Mouse (Mus musculus) neural tube, embryonic 12.5 days (tissue): Measurements from ENCODE around the gene Man1a. TPM values are rescaled to one million over a fixed set of nuclear protein-coding genes. Genes with fewer than 3 reads are reported as not detected.

ENCODE experiments used
- ATAC-seq: fragments of 200-750 bp; cut with Nextera tagmentation; 2 replicates; pipeline ENCODE4 v1.8.0; 2017; ENCODE audit warnings: low read depth, mild to moderate bottlenecking, moderate TSS enrichment, moderate library complexity; ENCODE audit not compliant: low FRiP score
- H3K27ac ChIP-seq: fragments of 300-500 bp; sonication (generic); 2 replicates; pipeline ENCODE4 v1.5.1; 2016
- H3K27me3 ChIP-seq: fragments of 300-500 bp; sonication (generic); replicated peaks from 2 replicates; pipeline ENCODE4 v1.6.1; 2016; ENCODE audit warnings: mild to moderate bottlenecking
- H3K36me3 ChIP-seq: fragments of 300-500 bp; sonication (generic); 2 replicates; pipeline ENCODE4 v1.6.1; 2016; ENCODE audit warnings: mild to moderate bottlenecking
- H3K4me1 ChIP-seq: fragments of 300-500 bp; sonication (generic); 2 replicates; pipeline ENCODE4 v1.6.1; 2016
- H3K4me2 ChIP-seq: fragments of 300-500 bp; sonication (generic); replicated peaks from 2 replicates; pipeline ENCODE4 v1.6.1; 2016; ENCODE audit warnings: mild to moderate bottlenecking
- H3K4me3 ChIP-seq: fragments of 300-500 bp; sonication (generic); 2 replicates; pipeline ENCODE4 v1.5.1; 2016
- H3K9ac ChIP-seq: fragments of 300-500 bp; sonication (generic); 2 replicates; pipeline ENCODE4 v1.6.1; 2016; ENCODE audit warnings: mild to moderate bottlenecking
- H3K9me3 ChIP-seq: fragments of 300-500 bp; sonication (generic); 2 replicates; pipeline ENCODE4 v1.6.1; 2016; ENCODE audit warnings: mild to moderate bottlenecking
- WGBS: fragments of 180-500 bp; shearing (Covaris S2); methylation state at CpG from one replicate; pipeline ENCODE4 v1.1.7; 2016; 5-methylcytosine and 5-hydroxymethylcytosine counted together
- polyA plus RNA-seq: library from polyadenylated mRNA; unstranded; fragments of >200 nt; fragmentation: Nextera tagmentation; extraction: Ambion mirVana; gene quantifications from 2 replicates; pipeline ENCODE4 v1.2.1, GENCODE M21; 2016

Gene Man1a
- polyA plus RNA-seq, 1 experiment from 2014 or later: 4.5 TPM

- Histone ChIP-seq H3K9ac (no peak overlapping the region), H3K4me2 (no peak overlapping the region), H3K27me3 (no peaks in the 10 kb centered on the region), H3K4me1 (no peaks in the 10 kb centered on the region), H3K9me3 (no peaks in the 10 kb centered on the region), H3K4me3 (no peak overlapping the region), H3K36me3 (no peaks in the 10 kb centered on the region), H3K27ac (no peak overlapping the region)
- WGBS: 85% methylated on average over 5 of the region's 5 CpGs
- ATAC-seq: no peak
Observed at GRCm38 (mm10) chr10:53927904-53928303, 148.5 kb downstream of the Man1a start.

GRCm38 (mm10) chr10:53925456-53925855, 151.0 kb downstream of the Man1a start:
- no peak for ATAC-seq
- no peak overlapping the region for H3K9ac ChIP-seq
- WGBS: 89% methylated on average over 6 of the region's 6 CpGs
- H3K4me2 ChIP-seq: no peak overlapping the region
- no peaks in the 10 kb centered on the region for H3K36me3 ChIP-seq
- no peaks in the 10 kb centered on the region for H3K9me3 ChIP-seq
- no peaks in the 10 kb centered on the region for H3K27me3 ChIP-seq
- H3K4me1 ChIP-seq: no peaks in the 10 kb centered on the region
- no peak overlapping the region for H3K4me3 ChIP-seq
- H3K27ac ChIP-seq: no peak overlapping the region

- Histone ChIP-seq H3K4me2 (no peak overlapping the region), H3K4me3 (no peak overlapping the region), H3K36me3 (no peaks in the 10 kb centered on the region), H3K27ac (no peak overlapping the region), H3K27me3 (no peaks in the 10 kb centered on the region), H3K9ac (no peak overlapping the region), H3K4me1 (no peaks in the 10 kb centered on the region), H3K9me3 (no peaks in the 10 kb centered on the region)
- no peak for ATAC-seq
- WGBS: 87% methylated on average over 3 of the region's 3 CpGs
Observed at GRCm38 (mm10) chr10:53922236-53922635, 154.2 kb downstream of the Man1a start.

- no peak for ATAC-seq
- Histone ChIP-seq H3K9me3 (no peaks in the 10 kb centered on the region), H3K9ac (no peak overlapping the region), H3K36me3 (no peaks in the 10 kb centered on the region), H3K27me3 (no peaks in the 10 kb centered on the region), H3K4me2 (no peak overlapping the region), H3K4me3 (no peak overlapping the region), H3K4me1 (no peaks in the 10 kb centered on the region), H3K27ac (no peak overlapping the region)
- 81% methylated on average over 3 of the region's 3 CpGs for WGBS
Observed at GRCm38 (mm10) chr10:53917517-53917916, 158.9 kb downstream of the Man1a start.

GRCm38 (mm10) chr10:53915719-53916118, 160.7 kb downstream of the Man1a start:
- H3K9me3 ChIP-seq: no peaks in the 10 kb centered on the region
- 74% methylated on average over 6 of the region's 6 CpGs for WGBS
- no peaks in the 10 kb centered on the region for H3K27me3 ChIP-seq
- no peak overlapping the region for H3K4me2 ChIP-seq
- H3K4me3 ChIP-seq: no peak overlapping the region
- H3K36me3 ChIP-seq: no peaks in the 10 kb centered on the region
- no peaks in the 10 kb centered on the region for H3K4me1 ChIP-seq
- ATAC-seq: no peak
- H3K27ac ChIP-seq: no peak overlapping the region
- H3K9ac ChIP-seq: no peak overlapping the region

GRCm38 (mm10) chr10:53914974-53915609, 161.3 kb downstream of the Man1a start:
- ATAC-seq: no peak

GRCm38 (mm10) chr10:53913546-53914312, 162.7 kb downstream of the Man1a start:
- Histone ChIP-seq H3K9ac (no peak overlapping the region), H3K27me3 (no peaks in the 10 kb centered on the region), H3K36me3 (no peaks in the 10 kb centered on the region), H3K4me1 (no peaks in the 10 kb centered on the region), H3K27ac (no peak overlapping the region), H3K4me3 (no peak overlapping the region), H3K9me3 (no peaks in the 10 kb centered on the region), H3K4me2 (no peak overlapping the region)
- 90% methylated on average over 4 of the region's 4 CpGs for WGBS
- ATAC-seq: no peak

More at GRCm38 (mm10) chr10:53914974-53915609, 161.3 kb downstream of the Man1a start:
- Histone ChIP-seq H3K27me3 (no peaks in the 10 kb centered on the region), H3K4me3 (no peak overlapping the region), H3K9ac (no peak overlapping the region), H3K4me1 (no peaks in the 10 kb centered on the region), H3K27ac (no peak overlapping the region), H3K36me3 (no peaks in the 10 kb centered on the region), H3K9me3 (no peaks in the 10 kb centered on the region), H3K4me2 (no peak overlapping the region)
- WGBS: 86% methylated on average over 8 of the region's 8 CpGs

- no peak overlapping the region for H3K27ac ChIP-seq
- H3K4me2 ChIP-seq: no peak overlapping the region
- no peak overlapping the region for H3K4me3 ChIP-seq
- H3K36me3 ChIP-seq: no peaks in the 10 kb centered on the region
- H3K9ac ChIP-seq: no peak overlapping the region
- H3K4me1 ChIP-seq: no peaks in the 10 kb centered on the region
- no peaks in the 10 kb centered on the region for H3K27me3 ChIP-seq
- no peak for ATAC-seq
- WGBS: 73% methylated on average over 4 of the region's 4 CpGs
- no peaks in the 10 kb centered on the region for H3K9me3 ChIP-seq
Observed at GRCm38 (mm10) chr10:53889512-53889911, 186.9 kb downstream of the Man1a start.

- Histone ChIP-seq H3K9me3 (no peaks in the 10 kb centered on the region), H3K4me1 (no peaks in the 10 kb centered on the region), H3K27ac (no peak overlapping the region), H3K4me2 (no peak overlapping the region), H3K9ac (no peak overlapping the region), H3K27me3 (no peaks in the 10 kb centered on the region), H3K4me3 (no peak overlapping the region), H3K36me3 (no peaks in the 10 kb centered on the region)
- no peak for ATAC-seq
- WGBS: 85% methylated on average over 10 of the region's 10 CpGs
Observed at GRCm38 (mm10) chr10:53888382-53889110, 187.9 kb downstream of the Man1a start.

- ATAC-seq: no peak
- Histone ChIP-seq H3K4me1 (no peaks in the 10 kb centered on the region), H3K4me3 (no peak overlapping the region), H3K36me3 (no peaks in the 10 kb centered on the region), H3K9ac (no peak overlapping the region), H3K9me3 (no peaks in the 10 kb centered on the region), H3K27ac (no peak overlapping the region), H3K27me3 (no peaks in the 10 kb centered on the region), H3K4me2 (no peak overlapping the region)
- WGBS: 87% methylated on average over 5 of the region's 5 CpGs
Observed at GRCm38 (mm10) chr10:53886475-53886874, 189.9 kb downstream of the Man1a start.

GRCm38 (mm10) chr10:53881310-53881709, 195.1 kb downstream of the Man1a start:
- H3K4me3 ChIP-seq: no peak overlapping the region
- no peaks in the 10 kb centered on the region for H3K27me3 ChIP-seq
- no peak overlapping the region for H3K9ac ChIP-seq
- H3K36me3 ChIP-seq: no peaks in the 10 kb centered on the region
- no peak overlapping the region for H3K27ac ChIP-seq
- no peaks in the 10 kb centered on the region for H3K9me3 ChIP-seq
- ATAC-seq: no peak
- no peak overlapping the region for H3K4me2 ChIP-seq
- no peaks in the 10 kb centered on the region for H3K4me1 ChIP-seq

GRCm38 (mm10) chr10:53875896-53876295, 200.5 kb downstream of the Man1a start:
- Histone ChIP-seq H3K9ac (no peak overlapping the region), H3K36me3 (no peaks in the 10 kb centered on the region), H3K4me3 (no peak overlapping the region), H3K27me3 (no peaks in the 10 kb centered on the region), H3K9me3 (no peaks in the 10 kb centered on the region), H3K4me1 (no peaks in the 10 kb centered on the region), H3K4me2 (no peak overlapping the region), H3K27ac (no peak overlapping the region)
- 91% methylated on average over 4 of the region's 4 CpGs for WGBS
- no peak for ATAC-seq
